Mouse (Mus musculus) olfactory bulb, adult 2 months (tissue): ENCODE data around the gene Itga11.

Experiments
- CTCF ChIP-seq: fragments of 200-500 bp; IDR thresholded peaks from 2 replicates; pipeline ENCODE4 v1.5.1; 2012; ENCODE audit warnings: low read depth, mild to moderate bottlenecking, low read length, moderate library complexity; ENCODE audit not compliant: insufficient read depth
- POLR2A ChIP-seq: fragments of 200-500 bp; IDR thresholded peaks from 2 replicates; pipeline ENCODE4 v1.6.1; 2012; ENCODE audit warnings: mild to moderate bottlenecking, low read depth, low read length, moderate library complexity; ENCODE audit not compliant: insufficient read depth

DNA sequence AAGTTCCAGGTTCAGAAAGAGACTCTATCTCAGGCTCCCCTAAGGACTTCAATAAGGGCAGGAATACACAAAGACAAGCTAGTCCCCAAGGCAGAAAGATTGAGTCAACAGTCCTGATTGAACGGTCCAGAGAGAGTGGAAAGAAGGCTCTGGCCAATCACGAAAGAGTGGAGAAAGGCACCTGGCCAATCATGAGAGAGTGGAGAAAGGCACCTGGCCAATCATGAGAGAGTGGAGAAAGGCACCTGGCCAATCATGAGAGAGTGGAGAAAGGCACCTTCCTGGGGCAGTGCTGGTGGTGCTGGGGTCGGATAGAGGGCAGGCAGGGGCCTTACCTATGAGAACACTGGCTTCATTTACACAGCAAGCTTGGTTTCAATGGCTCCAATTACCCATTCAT is 28.2 kb upstream of the Itga11 start:
- TF ChIP-seq CTCF (no peak), POLR2A (no peak)
